Mouse (Mus musculus): ENCODE measurements around the gene Mri1. TPM values are rescaled to one million over a fixed set of nuclear protein-coding genes. Genes with fewer than 3 reads are reported as not detected.

Mri1 gene
- polyA plus RNA-seq, 1 experiment: 22.8 TPM

DNA sequence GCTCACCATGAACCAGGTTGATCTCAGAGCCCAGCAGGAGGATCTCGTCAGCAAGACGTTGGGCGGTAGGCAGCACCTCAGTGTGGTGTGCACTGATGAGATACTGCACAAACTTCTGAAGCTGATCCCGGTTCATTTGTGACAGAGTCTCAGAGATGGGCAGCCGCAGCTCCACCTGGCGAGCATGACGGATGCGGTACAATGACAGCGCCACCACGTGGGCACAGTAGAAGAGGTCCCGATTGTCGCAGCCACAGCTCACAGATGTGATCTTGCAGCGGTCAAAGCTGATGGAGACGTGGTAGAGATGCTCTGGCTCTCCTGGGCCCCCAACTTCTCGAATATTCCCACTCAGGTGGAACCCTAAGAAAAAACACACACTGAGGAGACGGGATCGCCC, 26.4 kb downstream of the Mri1 start:
- TF ChIP-seq MYOD1 (IDR thresholded peaks at IDR 0.05; ENCODE audit: control insufficient read depth in 1 of 3, insufficient read length in 2 of 3, low read depth in 2 of 3) (no peak), MYOG (IDR thresholded peaks at IDR 0.05; ENCODE audit: control insufficient read depth in 1 of 3, insufficient read depth in 1 of 3, insufficient read length in 2 of 3, low read depth in 2 of 3) (no peak), POLR2A (IDR thresholded peaks at IDR 0.05; ENCODE audit: insufficient read length, low read depth) (no peak), CEBPB (IDR thresholded peaks at IDR 0.05; ENCODE audit: insufficient read depth, poor library complexity, severe bottlenecking) (no peak), E2F4 (IDR thresholded peaks at IDR 0.05; ENCODE audit: insufficient read depth) (no peak), REST (IDR thresholded peaks at IDR 0.05; ENCODE audit: insufficient read depth, insufficient read length) (no peak), TCF3 (IDR thresholded peaks at IDR 0.05; ENCODE audit: insufficient read length, low read depth) (no peak), TCF12 (IDR thresholded peaks at IDR 0.05; ENCODE audit: insufficient read depth, poor library complexity, severe bottlenecking) (no peak), USF1 (IDR thresholded peaks at IDR 0.05; ENCODE audit: low read depth) (no peak), MAX (IDR thresholded peaks at IDR 0.05; ENCODE audit: low read depth) (no peak), SRF (IDR thresholded peaks at IDR 0.05; ENCODE audit: control insufficient read depth, insufficient read length, low read depth) (no peak), POLR2AphosphoS2 (IDR thresholded peaks at IDR 0.05; ENCODE audit: insufficient read length, low read depth) (no peak)
- Histone ChIP-seq H3K27me3 (ENCODE audit: control insufficient read depth, insufficient read depth, insufficient read length) (no peaks in the 10 kb centered on the region), H3K79me2 (ENCODE audit: control insufficient read depth, insufficient read depth) (peaks cover 4% of the 10 kb centered on the region), H3K4me3 (no peak overlapping the region), H3ac (ENCODE audit: control insufficient read depth, insufficient read length) (no peak overlapping the region), H3K4me2 (ENCODE audit: low read depth) (no peak overlapping the region), H3K36me3 (ENCODE audit: control insufficient read depth, insufficient read depth) (peaks cover 12% of the 10 kb centered on the region)

DNA sequence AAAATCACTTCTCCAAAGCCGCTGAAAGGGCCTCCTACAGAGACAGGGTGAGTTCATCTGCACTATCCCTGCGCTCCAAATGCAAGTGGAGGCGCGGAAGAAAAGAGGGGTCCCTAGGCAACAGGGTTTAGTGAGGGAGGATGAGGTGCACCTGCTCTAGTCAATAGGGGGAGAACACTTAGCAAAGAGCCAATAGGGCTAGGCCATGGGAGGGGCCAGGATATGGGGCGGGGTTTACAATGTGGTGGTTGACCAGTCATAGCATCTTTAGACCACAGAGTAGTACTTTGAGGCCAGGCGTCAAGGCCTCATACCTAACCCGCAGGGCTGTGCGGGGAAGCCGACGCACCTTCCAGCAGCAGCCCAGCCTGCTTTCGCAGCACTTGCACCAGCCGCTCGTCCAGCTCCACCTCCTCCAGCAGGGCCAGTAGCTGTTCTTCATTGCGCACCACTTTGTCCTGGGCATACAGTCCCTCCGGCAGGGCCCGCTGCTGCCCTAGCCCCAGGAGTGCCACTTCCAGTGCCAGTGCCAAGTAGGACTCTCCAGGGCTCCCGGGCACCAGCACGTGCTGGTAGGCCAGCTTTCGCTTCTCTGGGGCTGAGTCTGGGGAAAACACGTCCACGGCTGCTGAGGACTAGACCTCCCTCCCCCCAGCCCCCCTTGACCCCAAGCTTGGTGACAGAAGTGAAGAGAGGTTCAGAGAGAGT, 33.6 kb downstream of the Mri1 start:
- Histone ChIP-seq H3K79me2 (ENCODE audit: control insufficient read depth, insufficient read depth) (no peaks in the 10 kb centered on the region), H3ac (ENCODE audit: control insufficient read depth, insufficient read length) (no peak overlapping the region), H3K4me3 (no peak overlapping the region), H3K27me3 (ENCODE audit: control insufficient read depth, insufficient read depth, insufficient read length) (no peaks in the 10 kb centered on the region), H3K36me3 (ENCODE audit: control insufficient read depth, insufficient read depth) (peaks cover 26% of the 10 kb centered on the region), H3K4me2 (ENCODE audit: low read depth) (no peak overlapping the region)
- TF ChIP-seq TCF3 (IDR thresholded peaks at IDR 0.05; ENCODE audit: insufficient read length, low read depth) (no peak), POLR2A (IDR thresholded peaks at IDR 0.05; ENCODE audit: insufficient read length, low read depth) (no peak), MYOG (IDR thresholded peaks at IDR 0.05; ENCODE audit: control insufficient read depth in 1 of 3, insufficient read depth in 1 of 3, insufficient read length in 2 of 3, low read depth in 2 of 3) (no peak), SRF (IDR thresholded peaks at IDR 0.05; ENCODE audit: control insufficient read depth, insufficient read length, low read depth) (no peak)

DNA sequence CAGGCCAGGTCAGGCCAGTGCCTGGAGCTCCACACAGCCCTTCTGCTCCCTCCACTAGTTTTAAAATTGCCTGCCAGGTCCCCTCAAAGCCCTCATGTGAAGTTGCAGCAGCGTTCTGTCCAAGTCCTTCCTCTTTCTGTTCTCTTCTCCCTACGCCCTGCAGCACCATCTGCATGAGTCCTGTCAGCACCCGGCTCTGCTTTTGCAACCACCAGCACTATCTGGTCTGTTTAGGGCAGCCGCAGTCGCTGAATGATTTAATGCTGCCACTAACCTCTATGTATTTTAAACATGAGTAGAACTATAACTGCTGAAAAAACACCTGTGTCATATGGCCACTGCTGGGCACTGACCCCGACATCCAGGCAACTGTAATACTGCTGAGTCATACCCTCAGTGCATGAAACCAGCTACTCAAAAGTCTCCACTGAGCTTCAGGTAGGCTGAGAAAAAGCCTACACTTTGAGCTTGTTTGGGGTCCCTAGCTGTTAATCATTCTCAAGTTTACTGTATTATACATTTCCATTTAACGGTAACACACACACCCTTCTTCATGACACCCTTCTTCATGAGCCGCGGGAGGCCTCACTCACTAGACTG, 34.5 kb downstream of the Mri1 start:
- Histone ChIP-seq H3K36me3 (ENCODE audit: control insufficient read depth, insufficient read depth) (peaks cover 24% of the 10 kb centered on the region), H3K4me2 (ENCODE audit: low read depth) (no peak overlapping the region), H3K27me3 (ENCODE audit: control insufficient read depth, insufficient read depth, insufficient read length) (no peaks in the 10 kb centered on the region), H3K4me3 (no peak overlapping the region), H3ac (ENCODE audit: control insufficient read depth, insufficient read length) (no peak overlapping the region), H3K79me2 (ENCODE audit: control insufficient read depth, insufficient read depth) (no peaks in the 10 kb centered on the region)
- TF ChIP-seq REST (IDR thresholded peaks at IDR 0.05; ENCODE audit: insufficient read depth, insufficient read length) (no peak), TCF3 (IDR thresholded peaks at IDR 0.05; ENCODE audit: insufficient read length, low read depth) (no peak), POLR2A (IDR thresholded peaks at IDR 0.05; ENCODE audit: insufficient read length, low read depth) (no peak), MYOD1 (IDR thresholded peaks at IDR 0.05; ENCODE audit: control insufficient read depth in 1 of 3, insufficient read length in 2 of 3, low read depth in 2 of 3) (no peak), E2F4 (IDR thresholded peaks at IDR 0.05; ENCODE audit: insufficient read depth) (no peak), MYOG (IDR thresholded peaks at IDR 0.05; ENCODE audit: control insufficient read depth in 1 of 3, insufficient read depth in 1 of 3, insufficient read length in 2 of 3, low read depth in 2 of 3) (no peak), USF1 (IDR thresholded peaks at IDR 0.05; ENCODE audit: low read depth) (no peak), TCF12 (IDR thresholded peaks at IDR 0.05; ENCODE audit: insufficient read depth, poor library complexity, severe bottlenecking) (no peak), MAX (IDR thresholded peaks at IDR 0.05; ENCODE audit: low read depth) (no peak), POLR2AphosphoS2 (IDR thresholded peaks at IDR 0.05; ENCODE audit: insufficient read length, low read depth) (no peak)

DNA sequence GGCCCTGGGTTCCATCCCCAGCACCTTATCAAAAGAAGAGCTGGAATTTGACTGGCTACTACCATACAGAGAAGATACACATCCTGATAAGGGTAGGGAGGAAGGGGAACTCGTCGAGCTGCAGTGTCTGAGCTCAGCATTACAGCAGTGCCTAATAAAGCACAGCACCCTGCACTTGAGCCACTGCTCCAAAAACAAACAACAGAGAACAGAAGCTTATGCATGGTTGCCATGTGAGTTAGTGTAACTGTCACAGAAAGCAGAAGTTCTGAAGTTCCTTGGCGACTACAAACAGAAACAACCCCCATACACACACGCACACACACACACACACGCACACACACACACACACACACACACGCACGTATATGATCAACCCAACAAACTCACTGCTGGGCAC, 37.0 kb downstream of the Mri1 start:
- Histone ChIP-seq H3K36me3 (ENCODE audit: control insufficient read depth, insufficient read depth) (peaks cover 24% of the 10 kb centered on the region), H3K27me3 (ENCODE audit: control insufficient read depth, insufficient read depth, insufficient read length) (no peaks in the 10 kb centered on the region), H3ac (ENCODE audit: control insufficient read depth, insufficient read length) (no peak overlapping the region), H3K4me2 (ENCODE audit: low read depth) (no peak overlapping the region), H3K4me3 (no peak overlapping the region), H3K79me2 (ENCODE audit: control insufficient read depth, insufficient read depth) (no peaks in the 10 kb centered on the region)
- no peak for TF ChIP-seq SRF (IDR thresholded peaks at IDR 0.05; ENCODE audit: control insufficient read depth, insufficient read length, low read depth)
- TF ChIP-seq TCF3 (IDR thresholded peaks at IDR 0.05; ENCODE audit: insufficient read length, low read depth): no peak
- TF ChIP-seq E2F4 (IDR thresholded peaks at IDR 0.05; ENCODE audit: insufficient read depth): no peak
- no peak for TF ChIP-seq REST (IDR thresholded peaks at IDR 0.05; ENCODE audit: insufficient read depth, insufficient read length)
- TF ChIP-seq MAX (IDR thresholded peaks at IDR 0.05; ENCODE audit: low read depth): no peak
- no peak for TF ChIP-seq USF1 (IDR thresholded peaks at IDR 0.05; ENCODE audit: low read depth)
- TF ChIP-seq CEBPB (IDR thresholded peaks at IDR 0.05; ENCODE audit: insufficient read depth, poor library complexity, severe bottlenecking): no peak
- no peak for TF ChIP-seq TCF12 (IDR thresholded peaks at IDR 0.05; ENCODE audit: insufficient read depth, poor library complexity, severe bottlenecking)
- no peak for TF ChIP-seq POLR2AphosphoS2 (IDR thresholded peaks at IDR 0.05; ENCODE audit: insufficient read length, low read depth)
- TF ChIP-seq MYOG (IDR thresholded peaks at IDR 0.05; ENCODE audit: control insufficient read depth in 1 of 3, insufficient read depth in 1 of 3, insufficient read length in 2 of 3, low read depth in 2 of 3): no peak
- no peak for TF ChIP-seq POLR2A (IDR thresholded peaks at IDR 0.05; ENCODE audit: insufficient read length, low read depth)
- no peak for TF ChIP-seq MYOD1 (IDR thresholded peaks at IDR 0.05; ENCODE audit: control insufficient read depth in 1 of 3, insufficient read length in 2 of 3, low read depth in 2 of 3)

Measured in myocyte (in vitro differentiated cells).